Mouse (Mus musculus) naive thymus-derived CD4-positive, alpha-beta T cell, adult 2 months (primary cell): ENCODE results near the gene P2rx4.

Source experiments
- DNase-seq: peaks from one replicate; pipeline ENCODE4 v3.0.0-alpha.2; 2011; ENCODE audit warnings: low read depth

Gene P2rx4

DNA sequence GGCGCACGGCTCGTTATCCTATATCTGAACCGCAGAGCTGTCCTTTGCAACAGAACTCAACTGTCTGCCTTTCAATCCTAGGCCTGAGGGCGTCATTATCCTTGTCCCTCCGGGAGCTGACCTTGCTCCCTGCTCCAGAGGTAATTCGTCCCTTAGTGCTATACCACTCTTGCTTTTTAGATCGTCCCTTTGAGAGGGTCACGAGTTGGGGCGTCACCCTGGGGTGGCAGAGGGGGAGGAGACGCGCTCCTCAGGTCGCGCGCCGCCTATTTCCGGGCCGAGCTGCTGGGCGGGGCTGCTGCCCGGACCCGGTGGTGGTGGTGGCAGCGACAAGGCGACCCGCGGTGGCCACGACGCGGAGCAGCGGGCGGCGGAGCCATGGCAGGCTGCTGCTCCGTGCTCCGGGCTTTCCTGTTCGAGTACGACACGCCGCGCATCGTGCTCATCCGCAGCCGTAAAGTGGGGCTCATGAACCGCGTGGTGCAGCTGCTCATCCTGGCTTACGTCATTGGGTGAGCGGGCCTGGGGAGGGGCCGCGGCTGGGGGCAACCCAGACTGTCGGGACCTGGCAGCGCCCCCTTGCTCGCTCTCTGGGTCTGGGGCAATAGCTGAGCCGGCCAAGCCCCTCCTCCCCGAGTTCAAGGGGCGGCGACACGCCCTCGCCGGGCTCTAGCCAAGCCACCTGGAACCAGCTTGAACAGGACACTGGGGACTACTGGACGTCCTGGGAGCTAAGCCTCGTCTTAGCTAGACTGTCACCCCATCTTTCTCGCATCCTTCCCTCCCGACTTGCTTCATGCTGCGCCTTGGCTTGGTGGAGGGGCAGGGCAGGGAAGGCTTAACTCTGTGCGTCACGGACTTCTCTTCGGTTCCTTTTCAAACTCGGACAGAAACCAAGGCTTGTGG lies at the start of gene P2rx4:
P2rx4 (plus strand) TSS at position 269 of the 906 bp plus-strand sequence.
- DNase-seq = peak; percentile 93

DNA sequence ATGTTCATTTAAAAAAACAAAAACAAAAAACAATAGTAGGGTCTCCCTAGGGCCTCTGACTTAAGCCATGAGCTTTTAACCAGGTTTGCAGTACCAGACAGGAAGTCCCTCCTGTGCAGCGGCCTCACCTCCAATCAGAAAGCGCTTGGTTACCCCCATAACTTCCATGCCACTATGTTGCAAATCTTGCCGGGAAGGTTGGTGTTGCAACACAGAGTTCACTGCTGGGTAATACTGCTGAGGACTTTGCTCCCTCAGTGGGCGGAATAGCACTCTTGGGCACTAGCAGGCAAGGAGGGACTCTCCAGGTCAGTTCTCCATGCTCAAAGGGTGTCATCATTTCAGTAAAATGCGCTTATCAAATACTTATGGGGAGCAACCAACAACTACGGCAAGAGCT lies 44.8 kb upstream of the P2rx4 start:
- no peak for DNase-seq

DNA sequence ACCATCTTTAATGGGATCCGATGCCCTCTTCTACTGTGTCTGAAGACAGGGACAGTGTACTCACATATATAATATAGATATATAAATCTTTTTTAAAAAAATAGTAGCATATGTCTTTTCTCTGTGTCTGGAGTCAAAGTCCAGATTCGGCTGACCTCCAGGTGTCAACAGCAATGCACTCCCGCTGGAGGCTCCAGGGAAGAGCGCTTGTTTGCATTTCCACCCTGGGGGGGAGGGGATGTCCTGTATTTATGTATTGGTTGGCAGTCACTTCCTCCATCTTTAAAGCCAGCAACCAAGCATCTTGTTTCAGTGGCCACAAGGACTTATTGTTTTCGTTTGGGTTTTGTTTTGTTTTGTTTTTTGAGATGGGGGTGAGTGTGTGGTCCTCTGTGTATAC lies 42.3 kb upstream of the P2rx4 start:
- no peak for DNase-seq

DNA sequence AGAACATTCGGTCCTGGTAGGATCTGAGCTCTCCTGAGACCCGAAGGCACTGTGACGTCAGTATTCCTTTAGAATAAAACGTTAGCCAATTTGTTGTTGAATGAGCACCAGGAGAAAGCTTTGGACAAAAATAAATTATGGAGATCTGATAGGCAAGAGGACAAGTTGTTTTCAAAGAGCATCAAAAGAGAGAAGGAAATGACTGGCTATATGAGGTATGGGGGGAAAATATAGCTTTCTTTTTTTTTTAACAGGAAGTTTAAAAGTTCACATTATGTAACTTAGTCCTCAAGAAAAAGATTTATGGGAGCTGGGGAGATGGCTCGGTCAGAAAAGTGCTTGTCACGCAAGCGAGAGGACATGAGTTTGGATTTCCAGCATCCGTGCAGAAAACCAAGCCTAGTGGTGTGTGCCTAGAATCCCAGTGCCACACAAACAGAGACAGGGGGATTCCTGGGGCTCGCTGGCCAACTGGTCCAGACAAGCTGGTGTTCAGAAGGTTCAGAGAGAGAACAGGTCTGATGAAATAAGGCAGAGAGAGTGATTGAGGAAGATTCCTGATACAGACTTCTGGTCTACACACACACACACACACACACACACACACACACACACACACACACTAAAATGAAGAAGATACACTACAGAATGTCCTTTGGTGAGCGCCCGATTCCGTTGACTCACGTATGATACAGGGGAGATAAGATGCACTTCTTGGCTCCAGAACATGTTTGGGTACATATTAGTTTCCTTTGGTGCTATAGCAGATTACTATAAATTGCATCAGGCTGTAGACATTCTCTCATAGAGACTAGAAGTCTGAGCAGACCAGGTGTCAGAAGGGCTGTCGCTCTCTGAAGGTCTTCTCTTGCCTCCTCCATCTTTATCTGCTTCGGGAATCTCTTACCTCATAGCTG lies 38.1 kb upstream of the P2rx4 start:
- peak; percentile 45 for DNase-seq

DNA sequence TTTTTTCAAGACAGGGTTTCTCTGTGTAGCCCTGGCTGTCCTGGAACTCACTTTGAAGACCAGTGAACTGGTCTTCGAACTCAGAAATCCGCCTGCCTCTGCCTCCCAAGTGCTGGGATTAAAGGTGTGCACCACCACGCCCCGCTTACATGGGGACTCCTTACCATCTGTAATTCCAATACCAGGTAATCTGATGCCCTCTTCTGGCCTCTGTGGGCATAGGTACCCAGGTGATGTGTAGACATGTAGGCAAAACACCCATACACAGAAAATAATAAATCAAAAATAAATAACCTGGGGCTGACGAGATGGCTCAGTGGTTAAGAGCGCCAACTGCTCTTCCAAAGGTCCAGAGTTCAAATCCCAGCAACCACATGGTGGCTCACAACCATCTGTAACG lies 35.7 kb upstream of the P2rx4 start:
- DNase-seq = peak; percentile 74

DNA sequence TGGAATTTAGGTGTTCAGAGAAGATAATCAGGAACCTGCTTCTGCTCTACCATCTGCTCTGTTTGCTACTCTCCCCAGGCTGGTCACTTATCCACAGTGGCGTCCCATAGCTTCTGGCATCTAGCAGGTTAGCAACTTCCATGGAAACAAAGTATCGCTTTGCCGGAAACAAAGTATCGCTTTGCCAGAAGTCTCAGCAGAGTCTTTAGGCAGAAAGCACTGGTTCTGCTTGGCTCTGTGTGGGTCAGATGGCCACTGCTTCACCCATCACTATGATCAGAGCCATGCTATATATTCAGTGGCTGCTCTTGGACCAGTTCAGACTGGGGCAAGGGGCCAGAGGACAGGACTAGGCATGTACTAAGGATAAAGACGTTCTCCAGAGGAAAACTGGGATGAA lies 35.0 kb upstream of the P2rx4 start:
- no peak for DNase-seq

DNA sequence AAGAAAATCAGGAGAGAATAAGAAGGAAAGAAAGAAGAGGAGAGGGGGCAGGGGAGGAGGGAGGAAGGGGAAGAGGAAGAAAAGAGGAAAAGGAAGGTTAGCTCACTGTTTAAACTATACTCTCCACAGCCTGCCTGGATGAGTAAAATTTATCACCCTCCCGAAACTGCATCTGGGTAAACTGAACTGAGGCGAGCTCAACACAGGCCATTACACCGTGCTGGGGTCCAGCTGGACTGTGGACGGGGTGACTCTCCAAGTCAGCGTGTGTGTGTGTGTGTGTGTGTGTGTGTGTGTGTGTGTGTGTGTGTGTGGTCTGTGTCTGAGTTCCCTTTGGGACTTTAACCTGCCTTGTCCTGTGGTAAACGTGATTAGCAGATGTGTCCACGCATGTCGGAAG lies 31.3 kb upstream of the P2rx4 start:
- DNase-seq = no peak

DNA sequence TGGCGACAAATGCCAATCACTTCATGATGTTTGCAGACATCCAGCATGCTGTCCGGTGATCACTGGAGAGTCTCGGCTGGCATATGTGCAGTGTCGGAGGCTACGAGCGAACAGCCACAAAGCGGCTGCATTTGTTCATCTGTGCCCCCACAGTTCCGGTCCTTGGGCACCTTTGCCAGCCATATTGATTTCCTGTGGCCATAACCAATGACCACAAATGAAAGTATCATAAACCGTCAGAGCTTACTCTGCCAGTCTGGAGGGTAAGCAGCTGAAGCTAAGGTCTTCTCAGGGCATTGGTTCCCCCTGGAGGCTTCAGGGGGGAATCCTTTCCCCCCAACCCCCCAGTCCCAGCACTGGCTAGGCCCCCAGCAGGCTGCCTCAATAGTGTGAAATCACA lies 29.4 kb upstream of the P2rx4 start:
- DNase-seq = no peak

DNA sequence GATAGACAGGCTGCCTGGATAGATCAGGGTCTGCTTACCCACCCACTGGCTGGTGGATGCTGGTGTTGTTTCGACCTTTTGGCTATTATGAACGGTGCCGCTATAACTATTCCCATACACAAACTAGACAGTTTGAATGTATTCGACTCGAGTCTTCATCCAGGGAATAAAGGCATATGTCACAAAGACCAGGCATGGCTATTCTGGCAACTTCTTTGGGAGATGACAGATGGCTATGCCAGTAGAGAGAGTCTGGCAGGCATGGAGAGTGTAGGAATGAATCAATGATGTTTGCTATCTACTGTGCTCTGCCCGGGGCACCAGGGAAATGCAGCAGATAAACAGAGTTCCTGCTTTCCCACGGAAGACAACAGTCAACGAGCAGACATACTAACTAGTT lies 27.5 kb upstream of the P2rx4 start:
- no peak for DNase-seq

DNA sequence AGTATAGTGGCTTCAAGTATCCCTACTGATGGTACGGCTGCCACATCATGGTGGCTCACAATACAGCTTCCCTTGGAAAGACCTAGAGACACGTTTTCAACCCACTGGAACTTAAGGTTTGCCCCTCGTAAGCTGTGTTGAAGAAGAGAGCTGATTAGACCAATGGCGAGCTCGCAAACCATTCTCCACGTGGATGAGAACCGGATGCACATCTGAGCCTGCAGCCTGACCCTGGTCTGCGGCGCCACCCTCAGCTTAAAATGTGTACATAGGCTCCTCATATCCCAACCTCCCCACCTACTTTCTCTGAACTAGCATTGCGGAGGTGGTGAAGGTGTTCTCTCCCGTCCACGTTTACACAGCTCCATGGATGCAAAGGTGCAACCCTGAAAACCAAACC lies 26.1 kb upstream of the P2rx4 start:
- DNase-seq = no peak

DNA sequence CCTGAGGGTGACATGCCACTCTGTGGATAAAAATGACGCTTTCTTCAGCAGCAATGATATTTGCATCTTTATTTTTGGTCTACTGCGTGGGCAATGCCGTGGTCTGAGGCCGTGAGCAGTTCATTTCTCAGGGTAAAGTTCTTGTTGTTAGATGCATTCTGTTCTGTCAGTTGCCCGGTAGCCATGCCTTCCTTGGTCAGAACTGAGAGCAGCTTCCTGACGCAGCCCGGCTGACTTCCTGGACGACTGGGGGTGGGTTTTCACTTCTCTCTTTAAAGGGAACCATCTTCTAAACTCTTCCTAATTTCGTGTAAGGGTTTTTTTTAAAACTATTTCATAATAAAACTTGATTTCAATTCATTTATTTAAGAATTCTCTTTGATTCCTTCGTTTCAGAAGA lies 23.4 kb upstream of the P2rx4 start:
- DNase-seq = no peak

DNA sequence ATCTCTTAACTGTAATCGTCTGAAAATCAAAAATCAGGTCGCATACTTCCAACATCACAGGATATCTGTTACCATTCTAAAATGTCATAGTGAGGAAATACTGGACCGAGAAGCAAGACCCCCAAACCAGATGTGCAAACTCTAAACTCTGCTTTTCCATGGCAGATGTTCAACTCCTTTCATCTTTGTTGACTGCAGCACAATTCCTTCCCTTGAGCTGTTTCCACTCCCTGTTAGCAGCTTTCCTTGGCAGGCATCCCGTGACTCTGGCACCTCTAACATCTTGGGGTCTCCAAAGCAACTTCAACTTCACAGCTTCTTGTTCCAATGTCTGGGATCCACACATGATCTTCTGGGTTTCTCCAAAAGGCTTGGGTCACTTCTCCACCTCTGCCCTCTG lies 20.0 kb upstream of the P2rx4 start:
- no peak for DNase-seq

DNA sequence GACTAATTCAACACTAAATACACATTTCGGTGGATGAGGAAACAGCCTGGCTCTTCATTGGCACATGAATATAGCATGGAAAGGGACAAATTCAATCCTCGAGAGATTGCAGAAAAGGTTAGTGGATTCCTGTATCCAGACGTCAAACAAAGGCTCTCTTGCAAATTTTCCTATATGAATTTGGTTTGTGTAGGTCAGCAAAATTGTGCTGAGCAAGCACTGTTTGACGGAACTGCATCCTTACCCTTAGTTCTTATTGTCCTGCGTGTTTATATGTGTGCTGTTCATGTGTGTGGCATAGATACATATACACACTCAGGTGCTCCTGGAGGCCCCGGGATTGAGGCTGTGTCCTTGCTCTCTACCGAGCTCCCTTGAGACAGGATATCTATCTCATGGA lies 18.2 kb upstream of the P2rx4 start:
- no peak for DNase-seq

DNA sequence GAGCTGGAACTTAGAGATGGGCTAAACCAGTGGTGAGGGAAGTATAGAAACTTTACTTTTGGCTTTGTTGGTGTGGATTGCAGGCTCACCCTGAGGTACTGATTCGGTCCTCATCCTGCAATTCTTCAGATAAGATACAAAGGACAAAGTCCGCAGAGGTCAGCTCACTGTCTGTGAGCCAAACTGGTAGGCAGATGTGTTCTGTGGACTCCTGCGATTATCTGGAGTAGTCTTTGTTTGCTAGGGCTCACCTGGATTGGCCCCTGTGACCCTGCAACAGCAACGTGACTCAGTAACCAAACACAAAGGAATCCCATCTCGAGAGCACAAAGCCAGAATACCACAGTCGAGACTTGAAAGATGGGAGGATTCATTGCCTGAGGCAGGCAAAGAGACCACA lies 16.9 kb upstream of the P2rx4 start:
- DNase-seq = no peak

DNA sequence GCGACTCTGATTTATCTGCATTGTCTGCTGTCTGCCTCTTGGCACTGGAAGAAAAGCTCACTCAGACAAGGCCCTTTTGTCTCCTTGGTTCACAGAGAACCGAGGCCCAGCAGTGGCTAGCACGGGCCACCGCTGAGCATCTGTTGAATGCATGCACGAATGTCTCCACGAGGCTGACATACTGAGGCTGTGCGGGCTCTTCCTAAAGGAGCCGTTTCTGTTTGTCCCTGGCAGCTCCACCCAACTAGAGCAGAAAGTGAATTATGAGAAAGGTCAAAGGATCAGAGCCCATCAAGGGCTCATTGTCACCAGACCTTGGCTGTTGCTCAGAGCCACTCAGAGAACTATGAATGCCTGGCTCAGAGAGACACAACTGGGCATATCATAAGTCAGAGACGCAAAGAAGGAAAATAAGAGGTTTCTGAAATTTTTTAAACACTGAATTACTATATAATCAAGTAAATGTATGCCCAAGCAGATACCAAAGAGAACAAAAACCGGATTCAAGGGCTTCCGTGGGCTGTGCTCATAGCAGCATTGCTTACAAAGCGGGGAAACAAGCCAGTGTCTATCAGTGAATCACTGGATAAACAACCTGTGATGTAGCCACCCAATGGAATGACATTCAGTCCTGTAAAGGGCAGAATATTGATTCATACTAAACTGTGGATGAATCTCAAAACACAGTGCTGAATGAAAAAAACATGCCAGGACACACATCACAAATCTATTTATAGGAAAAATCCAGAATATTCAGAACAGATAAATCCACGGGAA lies 13.7 kb upstream of the P2rx4 start:
- no peak for DNase-seq

DNA sequence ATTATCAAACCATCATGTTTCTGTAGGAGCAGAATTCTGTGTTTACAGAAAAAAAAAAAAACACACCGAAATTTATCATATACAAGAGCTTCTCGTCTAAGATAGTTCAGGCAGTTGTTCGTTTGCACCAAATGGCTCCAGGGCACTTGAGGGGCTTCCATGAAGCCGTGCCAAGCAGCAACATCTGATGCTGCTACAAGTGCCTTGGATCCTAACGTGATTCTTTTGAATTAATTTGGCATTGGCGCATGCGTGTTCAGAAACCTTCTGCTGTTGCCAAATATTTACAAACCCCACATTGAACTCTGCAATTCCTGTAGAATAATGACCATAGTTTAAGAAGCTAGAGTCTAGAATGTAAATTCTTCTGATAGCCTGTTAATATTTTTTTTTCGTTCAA lies 11.8 kb upstream of the P2rx4 start:
- DNase-seq = no peak

DNA sequence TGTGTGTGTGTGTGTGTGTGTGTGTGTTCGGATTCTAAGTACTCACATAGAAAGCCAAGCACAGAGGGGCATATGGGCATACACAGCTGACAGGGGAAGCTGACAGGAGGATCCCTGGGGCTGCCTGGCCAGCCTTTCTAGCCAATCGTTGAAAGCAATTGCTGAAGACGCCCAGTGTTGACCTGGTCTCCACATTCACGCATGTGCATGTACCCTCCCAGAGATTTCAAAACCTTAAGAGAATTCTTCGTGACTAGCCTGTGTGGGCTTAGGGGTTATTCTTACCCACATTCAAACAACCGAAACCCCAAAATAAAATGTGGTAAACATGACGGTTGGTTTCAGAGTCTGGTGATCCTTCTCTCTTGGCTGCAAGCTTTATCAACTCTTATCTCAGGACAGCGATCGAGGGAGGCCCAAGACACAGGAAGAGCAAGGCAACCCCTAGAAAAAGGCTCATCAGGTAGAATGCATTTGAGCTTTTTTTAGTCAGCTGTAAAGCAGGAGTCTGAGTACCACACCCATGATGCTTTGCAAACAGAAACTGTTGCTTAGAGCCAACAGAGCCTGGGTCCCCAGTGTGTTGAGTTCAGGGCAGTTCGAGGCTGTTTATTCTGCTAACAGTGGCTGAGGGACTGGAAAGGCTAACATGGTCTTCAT lies 9.2 kb upstream of the P2rx4 start:
- DNase-seq = peak; percentile 73

DNA sequence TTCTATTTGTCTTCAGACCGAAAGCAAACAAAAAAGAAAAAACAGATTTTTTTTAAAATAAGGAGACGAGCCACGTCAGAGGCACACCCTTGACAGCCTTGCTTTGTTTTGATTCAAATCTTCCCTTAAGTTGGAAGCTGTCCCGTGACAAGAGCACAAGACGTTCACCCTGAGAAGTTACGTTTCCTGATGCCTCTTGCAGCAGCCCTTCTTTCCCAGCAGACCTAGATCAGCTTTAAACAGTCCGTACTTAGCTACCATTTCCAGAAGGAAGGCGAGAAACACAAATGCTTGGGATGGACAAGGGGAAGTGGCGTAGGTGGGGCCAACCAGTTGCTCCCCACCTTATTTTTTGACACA lies 8.7 kb upstream of the P2rx4 start:
- no peak for DNase-seq

DNA sequence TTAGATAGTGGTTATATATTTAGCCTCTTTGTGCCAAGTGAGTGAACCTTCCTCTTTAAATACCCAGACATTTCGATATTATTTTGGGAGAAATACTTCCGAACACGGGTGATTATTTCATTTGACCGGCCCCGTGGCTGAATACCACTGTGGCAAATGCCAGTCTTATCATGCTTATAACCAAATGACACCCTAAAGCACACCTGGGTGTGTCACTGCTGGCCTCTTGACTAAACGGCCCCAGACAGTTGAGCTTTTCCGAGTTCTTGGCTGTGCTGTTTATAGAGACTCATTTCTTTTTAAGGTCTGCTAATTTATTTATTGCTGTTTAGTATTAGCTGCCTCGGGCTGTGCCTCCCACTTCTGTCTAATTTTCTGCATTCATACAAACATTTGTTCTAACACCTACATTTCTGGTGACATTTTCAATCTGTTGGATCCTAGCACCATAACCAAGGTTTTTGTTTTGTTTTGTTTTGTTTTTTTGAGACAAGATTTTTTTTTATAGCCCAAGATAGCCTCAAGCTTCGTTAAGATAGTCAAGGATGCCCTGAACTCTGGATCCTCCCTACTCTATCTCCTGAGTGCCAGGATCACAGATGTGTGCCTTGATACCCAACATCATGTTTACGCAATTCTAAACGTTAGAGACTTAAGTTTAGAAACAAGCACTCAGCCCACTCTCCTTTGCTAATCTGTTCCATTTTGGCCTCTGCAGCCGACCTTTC lies 7.1 kb upstream of the P2rx4 start:
- DNase-seq = no peak

DNA sequence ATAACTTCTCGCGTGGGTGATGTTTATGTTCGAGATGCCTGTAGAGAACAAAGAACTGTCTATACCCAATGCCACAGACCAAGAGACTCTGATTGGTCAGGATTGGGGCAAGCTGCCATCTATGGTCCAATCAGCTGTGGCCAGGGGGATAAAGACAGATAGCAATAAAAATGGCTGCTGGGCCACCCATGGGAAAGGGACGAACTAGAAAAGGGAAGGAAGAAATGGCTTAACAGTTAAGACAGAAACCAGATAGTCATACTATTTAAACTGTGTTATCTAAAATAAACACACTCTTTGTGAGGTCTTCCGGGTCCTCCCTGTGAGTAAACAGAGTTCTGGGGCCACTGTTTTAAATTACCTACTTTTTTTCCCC lies 6.5 kb upstream of the P2rx4 start:
- DNase-seq = no peak

DNA sequence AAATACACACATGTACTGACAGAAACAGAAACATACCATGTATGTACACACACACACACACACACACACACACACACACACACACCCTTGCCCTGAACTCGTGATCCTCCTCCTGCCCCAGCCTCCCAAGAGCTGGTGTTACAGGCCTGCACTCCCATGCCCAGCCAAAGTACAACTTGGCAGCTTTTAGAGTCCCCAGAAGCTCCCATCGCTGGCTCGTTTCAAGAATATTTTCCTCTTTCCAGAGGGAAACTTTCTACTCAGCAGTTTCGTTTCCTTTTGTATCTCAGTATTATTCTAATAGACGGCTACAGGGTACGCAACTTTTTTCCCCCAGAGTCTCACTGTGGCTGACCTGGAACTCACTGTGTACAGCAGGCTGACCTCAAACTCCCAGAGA lies 5.2 kb upstream of the P2rx4 start:
- no peak for DNase-seq
